Mouse (Mus musculus) liver, embryonic 14.5 days (tissue): ENCODE measurements around the gene Mrpl45.

Experiments
- CTCF ChIP-seq: IDR thresholded peaks from 2 replicates; pipeline ENCODE4 v1.5.1; 2016; ENCODE audit warnings: antibody characterized with exemption, low read depth, control low read depth
- EP300 ChIP-seq: IDR thresholded peaks from 2 replicates; pipeline ENCODE4 v1.6.1; 2016; ENCODE audit warnings: antibody characterized with exemption, low read depth

- TF ChIP-seq CTCF (no peak), EP300 (no peak)
Measured at GRCm38 (mm10) chr11:97336238-97336637, 20.7 kb downstream of the Mrpl45 start.
